8 mouse cellular contexts compared by ENCODE assay signal in the genomic region with DNA sequence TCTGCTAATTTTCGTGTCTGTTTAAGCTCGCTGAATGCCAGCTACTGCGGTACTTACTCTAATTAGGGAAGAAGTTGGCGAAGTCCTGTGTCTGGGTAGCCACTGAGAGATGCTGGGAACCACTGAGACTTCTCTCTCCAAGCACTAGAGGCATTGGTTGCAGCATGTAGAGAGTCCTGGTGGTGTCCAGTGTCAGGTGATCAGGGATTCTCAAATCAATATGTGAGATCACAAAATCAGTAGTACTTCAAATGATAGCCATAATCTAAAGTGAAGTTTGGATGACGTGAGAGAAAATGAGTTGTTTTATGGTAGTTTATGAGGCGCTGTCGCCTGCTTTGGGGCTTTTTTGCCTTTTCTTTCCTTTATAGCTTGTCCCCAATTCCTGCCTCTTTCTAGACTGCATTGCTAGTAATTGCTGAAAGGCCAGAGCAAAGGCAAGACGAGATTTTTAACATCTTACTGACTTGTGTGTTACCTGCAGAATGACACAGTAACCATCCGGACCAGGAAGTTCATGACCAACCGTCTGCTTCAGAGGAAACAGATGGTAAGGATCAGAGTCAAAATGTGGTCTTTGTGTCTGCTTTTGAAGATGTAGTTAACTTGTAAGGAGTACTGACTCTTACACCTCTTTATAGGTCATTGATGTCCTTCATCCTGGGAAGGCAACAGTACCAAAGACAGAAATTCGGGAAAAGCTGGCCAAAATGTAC. TPM values are rescaled to one million over a fixed set of nuclear protein-coding genes. Genes with fewer than 3 reads are reported as not detected.
DNase-seq lines count a peak whose midpoint lies in the region; ATAC-seq and TF ChIP-seq lines count a peak whose summit lies in the region.

No protein-coding gene starts in this region.

- peak; percentile 21; the same call in 1 of the 2 replicates for ATAC-seq in frontal cortex, adult (ENCODE audit: low TSS enrichment)
- ATAC-seq in liver, embryonic 11.5 days (replicated peaks; ENCODE audit: low FRiP score), result no peak
- ATAC-seq in monocyte, adult 5-6 weeks (replicated peaks; ENCODE audit: insufficient number of reproducible peaks, low FRiP score, low TSS enrichment, poor library complexity, severe bottlenecking), result no peak

- H3K9me3 ChIP-seq in liver, embryonic 11.5 days (ENCODE audit: control insufficient read depth, low read length), result no peaks in the 10 kb centered on the region

- H3K4me2 ChIP-seq in liver, embryonic 11.5 days, result peak overlapping the region; percentile 81

- H3K9ac ChIP-seq in liver, embryonic 11.5 days (ENCODE audit: low read depth, low read length), result peak overlapping the region; percentile 98

- peaks cover 40% of the 10 kb centered on the region for H3K36me3 ChIP-seq in liver, embryonic 11.5 days (ENCODE audit: control insufficient read depth, insufficient read depth, low read length)

- TF ChIP-seq POLR2A in embryonic fibroblast, embryonic 13.5 days (IDR thresholded peaks at IDR 0.05; ENCODE audit: low read depth, low read length), result no peak; the same call in 1 of the 2 replicates

- no peak for TF ChIP-seq CTCF in embryonic fibroblast, embryonic 13.5 days (IDR thresholded peaks at IDR 0.05; ENCODE audit: borderline replicate concordance, insufficient read depth, low read length)

- DNase-seq in frontal cortex, postnatal 25 days (ENCODE audit: low spot score in 2 of 2), result no peak
- DNase-seq in 3T3-L1 (ENCODE audit: low read depth, low spot score), result peak; percentile 25
- no peak for DNase-seq in liver, embryonic 11.5 days (ENCODE audit: low spot score)
- DNase-seq in natural killer cell, adult 2 months (ENCODE audit: low spot score in 2 of 2), result no peak
- no peak for DNase-seq in frontal cortex, postnatal 14 days (ENCODE audit: low spot score in 2 of 2)

- no peaks in the 10 kb centered on the region for H3K27me3 ChIP-seq in liver, embryonic 11.5 days (replicated peaks; ENCODE audit: control insufficient read depth, insufficient read depth, low read length)

- 1% methylated on average over 11 of the region's 11 CpGs for WGBS in liver, embryonic 11.5 days

- H3K4me1 ChIP-seq in embryonic fibroblast, embryonic 13.5 days (ENCODE audit: control insufficient read depth, insufficient read depth, low read length), result peaks cover 9% of the 10 kb centered on the region
- peaks cover 26% of the 10 kb centered on the region for H3K4me1 ChIP-seq in liver, embryonic 11.5 days (replicated peaks; ENCODE audit: control insufficient read depth, insufficient read depth, low read length)

- H3K27ac ChIP-seq in embryonic fibroblast, embryonic 13.5 days (ENCODE audit: insufficient read depth, low read length), result no peak overlapping the region
- H3K27ac ChIP-seq in liver, embryonic 11.5 days (ENCODE audit: low read depth, low read length), result peak overlapping the region; percentile 73

- H3K4me3 ChIP-seq in embryonic fibroblast, embryonic 13.5 days (ENCODE audit: insufficient read depth, low read length), result peak overlapping the region; percentile 88
- peak overlapping the region; percentile 87 for H3K4me3 ChIP-seq in liver, embryonic 11.5 days (ENCODE audit: low read depth, low read length)

RNA-seq across cellular contexts. Expression of a gene that starts 4.5 kb away (rescaled TPM):
- polyA plus RNA-seq in embryonic fibroblast, embryonic 13.5 days (2011; ENCODE audit: insufficient read length, low read depth, missing spikeins), result 2,821 and 2,984 TPM in 2 replicates
- polyA plus RNA-seq in liver, embryonic 11.5 days (2014; fragmentation: Nextera tagmentation; extraction: Ambion mirVana), result 1,414 and 1,515 TPM in 2 replicates
- total RNA-seq in monocyte, adult 5-6 weeks (2017), result 3,726 to 4,650 TPM (median 4,279 TPM) in 3 replicates

RNA-seq across cellular contexts. Expression of a gene that starts 4.6 kb away (rescaled TPM):
- polyA plus RNA-seq in embryonic fibroblast, embryonic 13.5 days (2011; ENCODE audit: insufficient read length, low read depth, missing spikeins), result 17.5 and 17.6 TPM in 2 replicates
- polyA plus RNA-seq in liver, embryonic 11.5 days (2014; fragmentation: Nextera tagmentation; extraction: Ambion mirVana), result 18.2 and 18.7 TPM in 2 replicates
- 17.4 to 27.5 TPM (median 19.8 TPM) in 3 replicates for total RNA-seq in monocyte, adult 5-6 weeks (2017)
